Mouse (Mus musculus): Measurements from ENCODE around the gene Tmprss13. TPM values are rescaled to one million over a fixed set of nuclear protein-coding genes. Genes with fewer than 3 reads are reported as not detected.

The Tmprss13 gene
- total and polyA plus RNA-seq, 2 experiments from 2014 or later, result 0.05 TPM; not detected in 1

GRCm38 (mm10) chr9:45370117-45370561, 51.2 kb downstream of the Tmprss13 start, which contains the start of gene Fxyd6:
Fxyd6 (plus strand) TSS chr9:45370185.
- DNase-seq (ENCODE audit: low spot score), result peak; percentile 81
- Histone ChIP-seq H3K9ac (replicated peaks; ENCODE audit: low read length, poor library complexity, severe bottlenecking) (peak within 1 kb of the TSS; percentile 86), H3K9me3 (ENCODE audit: low read length) (no peaks in the 10 kb centered on the region), H3K27me3 (ENCODE audit: insufficient read depth, low read length) (no peaks in the 10 kb centered on the region), H3K36me3 (ENCODE audit: insufficient read depth, low read length) (no peaks in the 10 kb centered on the region), H3K27ac (ENCODE audit: low read depth, low read length) (peak within 1 kb of the TSS; percentile 89), H3K4me2 (ENCODE audit: low read depth, low read length, poor library complexity, severe bottlenecking) (peak within 1 kb of the TSS; percentile 58), H3K4me1 (ENCODE audit: insufficient read depth, low read length) (peaks cover 7% of the 10 kb centered on the region), H3K4me3 (ENCODE audit: low read depth, low read length) (peak within 1 kb of the TSS; percentile 76)
- WGBS, result under 1% methylated on average over 28 of the region's 28 CpGs
- peak; percentile 74 for ATAC-seq (ENCODE audit: low FRiP score)
- TF ChIP-seq CTCF (IDR thresholded peaks at IDR 0.05), result no peak; the same call in 1 of the 2 replicates

GRCm38 (mm10) chr9:45370616-45371336, 51.9 kb downstream of the Tmprss13 start:
- WGBS, result 2% methylated on average over 25 of the region's 25 CpGs
- Histone ChIP-seq H3K27ac (ENCODE audit: low read depth, low read length) (peak overlapping the region; percentile 89), H3K27me3 (ENCODE audit: insufficient read depth, low read length) (no peaks in the 10 kb centered on the region), H3K4me2 (ENCODE audit: low read depth, low read length, poor library complexity, severe bottlenecking) (peak overlapping the region; percentile 58), H3K4me1 (ENCODE audit: insufficient read depth, low read length) (peaks cover 7% of the 10 kb centered on the region), H3K9me3 (ENCODE audit: low read length) (no peaks in the 10 kb centered on the region), H3K9ac (replicated peaks; ENCODE audit: low read length, poor library complexity, severe bottlenecking) (peak overlapping the region; percentile 86), H3K36me3 (ENCODE audit: insufficient read depth, low read length) (peaks cover 5% of the 10 kb centered on the region; the same call in 1 of the 2 replicates), H3K4me3 (ENCODE audit: low read depth, low read length) (peak overlapping the region; percentile 76)
- peak; percentile 26 for DNase-seq (ENCODE audit: low spot score)
- peak; percentile 21; the same call in 1 of the 2 replicates for ATAC-seq (ENCODE audit: low FRiP score)
- TF ChIP-seq CTCF (IDR thresholded peaks at IDR 0.05), result no peak

- Histone ChIP-seq H3K9ac (replicated peaks; ENCODE audit: low read length, poor library complexity, severe bottlenecking) (peak overlapping the region; percentile 86), H3K4me3 (ENCODE audit: low read depth, low read length) (peak overlapping the region; percentile 76), H3K4me1 (ENCODE audit: insufficient read depth, low read length) (peaks cover 7% of the 10 kb centered on the region), H3K9me3 (ENCODE audit: low read length) (no peaks in the 10 kb centered on the region), H3K27ac (ENCODE audit: low read depth, low read length) (peak overlapping the region; percentile 89), H3K36me3 (ENCODE audit: insufficient read depth, low read length) (peaks cover 6% of the 10 kb centered on the region; the same call in 1 of the 2 replicates), H3K4me2 (ENCODE audit: low read depth, low read length, poor library complexity, severe bottlenecking) (peak overlapping the region; percentile 58), H3K27me3 (ENCODE audit: insufficient read depth, low read length) (no peaks in the 10 kb centered on the region)
- WGBS, result 5% methylated on average over 2 of the region's 2 CpGs
- DNase-seq (ENCODE audit: low spot score) (peak; percentile 90), ATAC-seq (ENCODE audit: low FRiP score) (peak; percentile 59)
- TF ChIP-seq CTCF (IDR thresholded peaks at IDR 0.05), result no peak
Measured at GRCm38 (mm10) chr9:45371337-45371707, 52.4 kb downstream of the Tmprss13 start.

- no peaks in the 10 kb centered on the region for H3K27me3 ChIP-seq (ENCODE audit: insufficient read depth, low read length)
- no peak for DNase-seq (ENCODE audit: low spot score)
- H3K36me3 ChIP-seq (ENCODE audit: insufficient read depth, low read length), result peaks cover 6% of the 10 kb centered on the region; the same call in 1 of the 2 replicates
- peaks cover 7% of the 10 kb centered on the region for H3K4me1 ChIP-seq (ENCODE audit: insufficient read depth, low read length)
- no peaks in the 10 kb centered on the region for H3K9me3 ChIP-seq (ENCODE audit: low read length)
- no peak overlapping the region for H3K27ac ChIP-seq (ENCODE audit: low read depth, low read length)
- H3K4me3 ChIP-seq (ENCODE audit: low read depth, low read length), result no peak overlapping the region
- ATAC-seq (ENCODE audit: low FRiP score), result no peak
- H3K9ac ChIP-seq (replicated peaks; ENCODE audit: low read length, poor library complexity, severe bottlenecking), result no peak overlapping the region
- TF ChIP-seq CTCF (IDR thresholded peaks at IDR 0.05), result no peak
- WGBS, result 80% methylated on average over 3 of the region's 3 CpGs
- H3K4me2 ChIP-seq (ENCODE audit: low read depth, low read length, poor library complexity, severe bottlenecking), result no peak overlapping the region
Measured at GRCm38 (mm10) chr9:45373896-45374295, 55.0 kb downstream of the Tmprss13 start.

GRCm38 (mm10) chr9:45374988-45375502, 56.1 kb downstream of the Tmprss13 start:
- Histone ChIP-seq H3K27ac (ENCODE audit: low read depth, low read length) (no peak overlapping the region), H3K9ac (replicated peaks; ENCODE audit: low read length, poor library complexity, severe bottlenecking) (no peak overlapping the region), H3K4me3 (ENCODE audit: low read depth, low read length) (no peak overlapping the region), H3K9me3 (ENCODE audit: low read length) (no peaks in the 10 kb centered on the region), H3K27me3 (ENCODE audit: insufficient read depth, low read length) (no peaks in the 10 kb centered on the region), H3K4me2 (ENCODE audit: low read depth, low read length, poor library complexity, severe bottlenecking) (no peak overlapping the region), H3K36me3 (ENCODE audit: insufficient read depth, low read length) (peaks cover 6% of the 10 kb centered on the region; the same call in 1 of the 2 replicates), H3K4me1 (ENCODE audit: insufficient read depth, low read length) (peaks cover 4% of the 10 kb centered on the region; the same call in 1 of the 2 replicates)
- ATAC-seq (ENCODE audit: low FRiP score) (no peak), DNase-seq (ENCODE audit: low spot score) (no peak)
- no peak for TF ChIP-seq CTCF (IDR thresholded peaks at IDR 0.05)
- 96% methylated on average over 6 of the region's 6 CpGs for WGBS

- Histone ChIP-seq H3K27ac (ENCODE audit: low read depth, low read length) (no peak overlapping the region), H3K36me3 (ENCODE audit: insufficient read depth, low read length) (peaks cover 6% of the 10 kb centered on the region; the same call in 1 of the 2 replicates), H3K27me3 (ENCODE audit: insufficient read depth, low read length) (no peaks in the 10 kb centered on the region), H3K9me3 (ENCODE audit: low read length) (no peaks in the 10 kb centered on the region), H3K4me1 (ENCODE audit: insufficient read depth, low read length) (peaks cover 8% of the 10 kb centered on the region; the same call in 1 of the 2 replicates), H3K4me2 (ENCODE audit: low read depth, low read length, poor library complexity, severe bottlenecking) (no peak overlapping the region), H3K9ac (replicated peaks; ENCODE audit: low read length, poor library complexity, severe bottlenecking) (no peak overlapping the region), H3K4me3 (ENCODE audit: low read depth, low read length) (no peak overlapping the region)
- ATAC-seq (ENCODE audit: low FRiP score), result no peak
- 82% methylated on average over 4 of the region's 4 CpGs for WGBS
- TF ChIP-seq CTCF (IDR thresholded peaks at IDR 0.05), result no peak
- no peak for DNase-seq (ENCODE audit: low spot score)
Measured at GRCm38 (mm10) chr9:45376427-45376826, 57.5 kb downstream of the Tmprss13 start.
